Mouse (Mus musculus) A20 (cell line): Measurements from ENCODE around the gene Olfr1133.
"Not testable (repeated sequence)": the region's sequence is repeated elsewhere in the genome, so short reads cannot be mapped to it uniquely, and the experiment has no call there.

ENCODE experiments used
- DNase-seq: peaks from one replicate; pipeline ENCODE4 v3.0.0-alpha.2; 2011; ENCODE audit warnings: low read depth, low spot score

Olfr1133 gene

GRCm38 (mm10) chr2:87647274-87647673 lies at the start of gene Olfr1133:
TSS of gene Olfr1133 (minus strand) at chr2:87647374.
- DNase-seq: no peak

- no peak for DNase-seq
Observed at GRCm38 (mm10) chr2:87693847-87694246, 46.7 kb upstream of the Olfr1133 start, which contains the start of gene Olfr1136. TSS of gene Olfr1136 (minus strand) at chr2:87693947.

- no peak for DNase-seq
Observed at GRCm38 (mm10) chr2:87673564-87673963, 26.4 kb upstream of the Olfr1133 start, which contains the start of gene Olfr1135. TSS of gene Olfr1135 (minus strand) at chr2:87673664.

- DNase-seq: no peak
Observed at GRCm38 (mm10) chr2:87658360-87658759, 11.2 kb upstream of the Olfr1133 start, which contains the start of gene Olfr1134. TSS of gene Olfr1134 (minus strand) at chr2:87658460.

GRCm38 (mm10) chr2:87642441-87642840 lies 4.7 kb downstream of the Olfr1133 start:
- DNase-seq: no peak

- DNase-seq: no peak
Observed at GRCm38 (mm10) chr2:87637435-87637834, 9.7 kb downstream of the Olfr1133 start, which contains the start of gene Olfr1132. TSS of gene Olfr1132 (minus strand) at chr2:87637535.

GRCm38 (mm10) chr2:87626804-87627203 lies 20.4 kb downstream of the Olfr1133 start, which contains the start of gene Olfr1131:
TSS of gene Olfr1131 (plus strand) at chr2:87627104.
- DNase-seq: no peak

- DNase-seq: not testable (repeated sequence)
Observed at GRCm38 (mm10) chr2:87605912-87606311, 41.3 kb downstream of the Olfr1133 start, which contains the start of gene Olfr1130. TSS of gene Olfr1130 (plus strand) at chr2:87606212.
